Mouse (Mus musculus) bone marrow macrophage, adult 2 months (primary cell): ENCODE results near the gene Chst11. TPM values are rescaled to one million over a fixed set of nuclear protein-coding genes. Genes with fewer than 3 reads are reported as not detected.

Experiments used
- H3K27ac ChIP-seq: 2 replicates; pipeline ENCODE4 v1.5.1; 2012; ENCODE audit warnings: low read depth, low read length; ENCODE audit not compliant: insufficient read depth
- H3K4me1 ChIP-seq: 2 replicates; pipeline ENCODE4 v1.6.1; 2012; ENCODE audit warnings: low read length; ENCODE audit not compliant: control insufficient read depth, insufficient read depth
- H3K4me3 ChIP-seq: 2 replicates; pipeline ENCODE4 v1.5.1; 2012; ENCODE audit warnings: mild to moderate bottlenecking, low read length, moderate library complexity; ENCODE audit not compliant: insufficient read depth
- CTCF ChIP-seq: IDR thresholded peaks from 2 replicates; pipeline ENCODE4 v1.5.1; 2012; ENCODE audit warnings: low read depth, mild to moderate bottlenecking, low read length, moderate library complexity
- POLR2A ChIP-seq: IDR thresholded peaks from 2 replicates; pipeline ENCODE4 v1.6.1; 2012; ENCODE audit warnings: mild to moderate bottlenecking, low read depth, low read length, borderline replicate concordance
- polyA plus RNA-seq: library from polyadenylated mRNA; stranded (reverse); fragments of >200 nt; gene quantifications from 2 replicates; pipeline ENCODE4 v1.2.4, GENCODE M21; 2012; ENCODE audit not compliant: missing spikeins, insufficient read depth, insufficient read length

Gene Chst11
- polyA plus RNA-seq, 1 experiment, result 0.88 TPM

- Histone ChIP-seq H3K4me3 (no peak overlapping the region), H3K27ac (no peak overlapping the region), H3K4me1 (0 out of 2 replicates have a peak, but pooled peaks cover 2% of the 10 kb centered on the region)
- TF ChIP-seq CTCF (no peak), POLR2A (no peak)
Measured at GRCm38 (mm10) chr10:83042613-83043477, 57.5 kb downstream of the Chst11 start.

DNA sequence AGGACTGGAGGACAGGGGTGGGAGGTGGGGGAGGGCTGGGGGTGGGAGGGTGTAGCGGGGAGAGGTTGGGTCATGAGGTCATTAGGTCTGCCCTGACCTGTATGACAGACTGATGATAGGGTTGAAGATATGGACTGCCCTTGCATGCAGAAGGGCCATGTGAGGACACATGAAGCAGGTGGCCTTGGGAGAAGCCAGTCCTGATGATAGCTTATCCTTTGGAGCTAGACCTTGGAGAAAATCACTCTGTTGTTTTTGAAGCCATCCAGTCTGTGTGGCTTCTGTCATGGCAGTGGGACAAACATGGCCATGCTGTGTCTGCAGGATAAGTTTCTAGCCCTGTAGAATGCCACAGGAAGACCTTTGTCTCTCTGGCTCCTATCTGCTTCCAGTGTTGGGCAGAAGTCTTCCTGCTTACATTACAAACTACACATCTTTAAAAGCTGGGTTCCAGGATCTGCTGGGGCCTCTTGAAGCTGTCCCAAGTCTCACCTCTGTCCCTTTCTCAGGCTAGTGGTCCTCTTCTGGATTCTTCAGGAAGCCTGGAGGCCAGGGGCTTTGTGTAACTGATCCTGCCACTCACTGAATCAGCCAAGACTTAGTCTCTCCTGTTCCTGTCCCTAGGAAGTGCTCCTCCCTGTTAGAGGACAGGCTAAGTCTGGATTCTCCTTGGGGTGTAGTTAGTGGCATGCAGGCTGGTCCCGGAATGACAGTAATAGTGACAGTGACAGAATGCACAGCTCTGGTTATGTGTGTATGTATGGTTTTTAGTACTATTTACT, 58.4 kb downstream of the Chst11 start:
- Histone ChIP-seq H3K4me1 (0 out of 2 replicates have a peak, but pooled peaks cover 2% of the 10 kb centered on the region), H3K4me3 (no peak overlapping the region), H3K27ac (no peak overlapping the region)
- TF ChIP-seq CTCF (no peak), POLR2A (no peak)

DNA sequence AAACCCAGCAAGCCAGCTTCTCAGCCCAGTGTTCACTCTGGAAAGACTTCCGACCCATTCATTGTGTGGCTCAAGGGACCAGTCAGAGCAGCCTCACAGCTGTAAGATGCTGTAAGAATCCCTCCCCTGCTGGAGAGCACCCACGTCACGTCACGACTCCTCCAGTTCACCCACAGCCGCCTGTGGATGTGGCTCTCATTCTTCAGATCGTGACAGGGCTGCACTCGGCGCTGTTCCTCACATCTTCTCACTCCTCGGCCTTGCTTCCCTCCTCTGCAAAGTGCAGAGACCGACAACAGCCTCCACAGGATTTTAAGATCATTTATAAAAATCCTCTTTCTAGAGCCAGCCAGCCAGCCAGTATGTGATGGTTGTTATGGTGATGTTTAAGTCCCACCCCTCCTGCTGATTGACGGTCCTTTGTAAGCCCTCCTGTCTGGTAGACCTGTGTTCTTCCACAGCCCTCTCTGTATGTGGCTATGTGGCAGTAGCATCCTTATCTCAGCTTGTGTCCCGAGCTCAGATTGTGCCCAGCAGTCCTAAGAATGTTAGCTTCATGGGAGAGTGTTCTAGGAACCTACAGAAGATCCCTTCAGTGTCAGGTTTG, 64.0 kb downstream of the Chst11 start:
- TF ChIP-seq POLR2A (no peak), CTCF (no peak)
- Histone ChIP-seq H3K4me3 (no peak overlapping the region), H3K4me1 (no peaks in the 10 kb centered on the region)

DNA sequence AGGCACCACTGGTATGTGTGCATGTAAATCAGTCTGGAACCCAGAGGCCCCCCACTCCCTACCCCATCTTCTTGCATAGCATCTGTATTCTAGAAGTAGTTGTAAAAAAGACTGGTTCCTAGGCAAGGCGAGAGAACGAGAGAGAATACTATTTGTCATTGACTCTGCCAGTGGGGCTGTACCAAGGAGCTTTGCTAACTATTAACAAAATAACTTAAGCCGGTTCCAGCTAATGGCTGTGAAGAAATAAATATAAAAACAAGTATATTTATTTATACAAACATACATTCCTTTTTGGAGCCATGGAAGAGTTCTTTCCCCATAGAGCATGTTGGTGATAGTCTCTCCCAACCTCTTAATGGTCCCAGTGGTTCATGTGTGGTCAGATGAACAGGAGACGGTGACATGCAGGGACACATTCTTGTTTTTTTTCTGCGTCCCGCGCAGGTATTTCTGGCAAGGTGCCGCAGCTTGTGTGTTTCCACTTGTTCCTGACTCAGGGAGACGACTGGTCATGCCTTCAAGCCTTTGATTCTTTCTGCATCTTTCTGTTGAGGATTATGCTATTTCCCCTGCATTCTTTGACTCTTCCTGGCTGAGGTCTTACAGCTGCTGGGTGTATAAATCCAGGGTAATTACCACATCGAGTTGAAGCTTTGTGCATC, 68.7 kb downstream of the Chst11 start:
- TF ChIP-seq POLR2A (no peak), CTCF (no peak)
- H3K4me1 ChIP-seq, result no peaks in the 10 kb centered on the region
- H3K4me3 ChIP-seq, result no peak overlapping the region
- no peak overlapping the region for H3K27ac ChIP-seq

More for the DNA sequence above, 64.0 kb downstream of the Chst11 start:
- H3K27ac ChIP-seq, result no peak overlapping the region

DNA sequence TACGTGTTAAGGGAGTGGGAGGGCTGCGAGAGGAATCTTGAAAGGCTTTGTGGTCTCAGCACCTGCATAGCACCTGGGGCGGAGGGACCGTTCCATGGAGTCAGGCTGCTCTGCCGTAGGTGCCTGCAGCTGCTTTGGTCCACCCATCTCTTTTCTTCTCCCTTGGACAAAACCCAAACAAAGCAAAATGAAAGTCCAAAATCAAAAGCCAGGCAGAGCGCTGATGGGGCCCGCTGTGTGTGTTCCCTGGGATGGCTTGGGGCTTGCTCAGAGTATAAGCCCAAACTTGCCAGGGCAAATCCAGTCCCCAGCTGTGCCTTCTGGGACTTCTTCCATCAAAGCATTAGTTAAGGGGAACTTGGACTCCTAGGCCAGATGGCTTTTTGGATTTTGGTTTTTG, 71.0 kb downstream of the Chst11 start:
- H3K4me3 ChIP-seq, result no peak overlapping the region
- no peak overlapping the region for H3K27ac ChIP-seq
- TF ChIP-seq CTCF, result no peak
- TF ChIP-seq POLR2A, result no peak
- H3K4me1 ChIP-seq, result no peaks in the 10 kb centered on the region

DNA sequence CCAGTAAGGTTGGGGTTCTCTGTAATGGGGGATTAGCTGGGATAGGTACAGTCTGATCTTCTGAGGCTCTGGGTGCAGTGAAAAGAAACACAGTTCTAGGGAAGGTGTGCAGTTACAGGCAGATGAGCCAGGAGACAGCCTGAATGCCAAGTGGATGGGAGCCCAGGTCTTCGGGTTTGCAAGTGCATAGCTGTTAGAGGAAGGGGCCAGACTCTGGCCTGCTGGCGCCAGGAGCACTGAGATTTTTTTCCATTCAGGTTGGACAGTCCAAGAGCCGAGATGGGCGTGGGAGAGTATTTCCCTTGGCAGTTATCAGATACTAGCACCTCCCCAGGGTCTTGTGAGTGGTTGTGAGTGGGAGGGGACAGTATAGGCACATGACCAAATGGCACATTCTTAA, 71.6 kb downstream of the Chst11 start:
- no peak overlapping the region for H3K4me3 ChIP-seq
- H3K27ac ChIP-seq, result no peak overlapping the region
- H3K4me1 ChIP-seq, result no peaks in the 10 kb centered on the region
- TF ChIP-seq POLR2A (no peak), CTCF (no peak)

DNA sequence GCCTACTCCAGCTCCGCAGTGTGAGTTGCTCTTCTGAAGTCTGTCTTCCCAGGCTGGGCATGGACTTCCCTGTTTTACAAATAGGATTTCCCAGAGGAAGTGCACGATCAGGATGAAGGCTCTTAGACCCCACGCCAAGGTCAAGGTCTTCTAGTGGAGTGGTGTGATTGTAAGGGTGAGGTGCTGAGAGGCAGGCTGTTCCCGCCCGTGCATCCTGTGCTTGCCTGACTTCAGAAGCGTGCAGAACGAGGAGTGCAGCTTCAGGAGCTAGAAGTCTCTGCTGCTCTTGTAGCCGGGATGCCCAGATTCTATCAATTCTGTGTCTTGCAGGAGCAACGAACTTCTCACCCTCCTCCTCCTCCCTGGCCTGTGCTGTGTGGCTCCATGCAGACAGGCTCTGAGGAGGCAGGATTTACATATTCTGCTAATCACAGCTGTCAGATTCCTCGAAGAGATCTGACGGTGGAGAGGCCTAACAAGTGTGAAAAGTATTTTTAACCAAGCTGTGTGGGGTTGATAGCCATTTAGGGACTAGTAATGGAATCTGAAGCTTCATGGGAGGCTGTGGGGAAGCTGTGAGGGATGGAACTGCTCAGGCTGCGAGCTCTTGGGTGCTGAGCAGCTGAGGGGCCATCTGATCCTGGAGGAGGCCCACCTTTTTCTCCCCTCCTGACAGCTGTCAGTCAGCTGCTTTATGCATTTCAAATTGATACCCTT, 74.9 kb downstream of the Chst11 start:
- Histone ChIP-seq H3K4me3 (no peak overlapping the region), H3K4me1 (no peaks in the 10 kb centered on the region), H3K27ac (no peak overlapping the region)
- TF ChIP-seq POLR2A (no peak), CTCF (no peak)

DNA sequence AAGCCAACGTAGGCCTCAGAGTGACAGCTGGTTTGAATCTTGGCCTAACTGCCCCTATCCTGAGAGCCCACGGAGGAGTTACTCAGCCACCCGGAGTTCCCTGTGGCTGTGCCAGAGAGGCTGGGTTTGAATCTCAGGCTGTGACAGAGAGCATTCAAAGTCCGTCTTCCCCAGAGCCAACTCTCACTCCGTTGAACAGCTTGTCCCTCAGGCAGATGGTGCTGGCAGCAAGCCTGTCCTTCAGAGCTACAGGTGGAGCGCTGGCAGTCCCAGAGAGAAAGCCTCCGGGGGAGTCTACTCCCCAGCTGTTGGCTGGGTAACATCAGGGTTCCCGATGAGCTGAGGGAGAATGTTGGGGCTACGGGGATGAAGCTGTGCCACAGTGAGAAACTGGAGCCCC, 77.0 kb downstream of the Chst11 start:
- Histone ChIP-seq H3K4me3 (no peak overlapping the region), H3K4me1 (no peaks in the 10 kb centered on the region), H3K27ac (no peak overlapping the region)
- TF ChIP-seq POLR2A (no peak), CTCF (no peak)

DNA sequence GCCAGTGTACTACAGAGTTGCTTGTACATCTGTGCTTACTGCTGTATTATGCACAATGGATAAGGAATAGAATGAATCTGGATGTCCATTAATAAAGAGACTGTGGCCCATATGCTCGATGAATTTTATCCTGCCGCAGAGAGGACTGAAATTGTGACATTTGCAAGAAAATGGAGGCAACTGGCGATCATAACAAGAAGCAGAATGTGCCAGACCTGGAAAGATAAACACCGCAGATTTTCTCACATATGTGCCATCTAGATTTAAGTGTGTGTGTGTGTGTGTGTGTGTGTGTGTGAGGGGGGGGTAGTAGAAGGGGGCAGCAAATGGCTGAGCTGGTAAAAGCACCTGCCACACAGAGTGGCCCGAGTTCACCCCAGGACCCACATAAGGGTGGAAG, 79.5 kb downstream of the Chst11 start:
- TF ChIP-seq CTCF, result no peak
- TF ChIP-seq POLR2A, result no peak
- H3K4me1 ChIP-seq, result no peaks in the 10 kb centered on the region
- no peak overlapping the region for H3K27ac ChIP-seq
- H3K4me3 ChIP-seq, result no peak overlapping the region
